Mouse (Mus musculus): ENCODE measurements at regions not wholly inside any gene's neighbourhood (a gene's known extent, or its start where the extent isn't known, plus 50 kb on each side); places are given as distances from the start of the nearest gene placed in this dataset.

GRCm38 (mm10) chr1:35429471-35429870, 579.7 kb downstream of the Plekhb2 start:
- TF ChIP-seq CTCF (IDR thresholded peaks at IDR 0.05; ENCODE audit: extremely low read depth, insufficient read depth, insufficient read length, insufficient replicate concordance) (no peak), POLR2A (IDR thresholded peaks at IDR 0.05; ENCODE audit: low read depth, low read length) (no peak)
